Mouse (Mus musculus) C2C12 (cell line): ENCODE measurements at regions not wholly inside any gene's neighbourhood (a gene's known extent, or its start where the extent isn't known, plus 50 kb on each side); places are given as distances from the start of the nearest gene placed in this dataset.

Experiments
- H3K27me3 ChIP-seq: one replicate; pipeline ENCODE4 v1.6.1; 2011; ENCODE audit not compliant: control insufficient read depth, insufficient read depth, insufficient read length
- H3K36me3 ChIP-seq: one replicate; pipeline ENCODE4 v1.6.1; 2011; ENCODE audit not compliant: control insufficient read depth, insufficient read depth
- H3K4me3 ChIP-seq: one replicate; pipeline ENCODE4 v1.5.1; 2011; ENCODE audit warnings: mild to moderate bottlenecking, control low read depth; ENCODE audit not compliant: poor library complexity, insufficient read depth, severe bottlenecking
- H3K79me2 ChIP-seq: one replicate; pipeline ENCODE4 v1.6.1; 2011; ENCODE audit not compliant: control insufficient read depth, insufficient read depth
- H3K79me3 ChIP-seq: one replicate; pipeline ENCODE4 v1.6.1; 2011; ENCODE audit warnings: low read depth, control low read depth
- H3ac ChIP-seq: one replicate; pipeline ENCODE3; 2011; ENCODE audit warnings: low read depth; ENCODE audit not compliant: control insufficient read depth, insufficient read length
- CEBPB ChIP-seq: IDR thresholded peaks from one replicate; pipeline ENCODE4 v1.6.1; 2011; ENCODE audit warnings: low read depth, mild to moderate bottlenecking, control low read depth, moderate library complexity
- CTCF ChIP-seq: IDR thresholded peaks from one replicate; pipeline ENCODE4 v1.5.1; 2011; ENCODE audit not compliant: control insufficient read depth, insufficient read depth, insufficient read length
- FOSL1 ChIP-seq: IDR thresholded peaks from one replicate; pipeline ENCODE4 v1.8.0; 2011; ENCODE audit warnings: mild to moderate bottlenecking, low read length; ENCODE audit not compliant: poor library complexity, insufficient read depth, severe bottlenecking
- MAX ChIP-seq: IDR thresholded peaks from one replicate; pipeline ENCODE4 v1.6.1; 2011; ENCODE audit warnings: mild to moderate bottlenecking, control low read depth
- MYOD1 ChIP-seq: IDR thresholded peaks from one replicate; pipeline ENCODE4 v1.6.1; 2011; ENCODE audit warnings: low read depth; ENCODE audit not compliant: control insufficient read depth, insufficient read length
- MYOG ChIP-seq: IDR thresholded peaks from one replicate; pipeline ENCODE4 v1.6.1; 2011; ENCODE audit not compliant: control insufficient read depth, insufficient read length; ENCODE audit errors: extremely low read depth
- USF1 ChIP-seq: IDR thresholded peaks from one replicate; pipeline ENCODE4 v1.6.1; 2011; ENCODE audit warnings: low read depth, mild to moderate bottlenecking, control low read depth, moderate library complexity

GRCm38 (mm10) chr7:75959903-75960620, 112.0 kb downstream of the Klhl25 start:
- TF ChIP-seq FOSL1 (no peak), CTCF (no peak), MYOD1 (no peak), MAX (no peak), CEBPB (no peak), MYOG (no peak), USF1 (no peak)

GRCm38 (mm10) chr7:75968177-75968576, 120.1 kb downstream of the Klhl25 start:
- Histone ChIP-seq H3K4me3 (no peak overlapping the region), H3K79me3 (no peaks in the 10 kb centered on the region), H3K27me3 (peaks cover 13% of the 10 kb centered on the region), H3ac (no peak overlapping the region), H3K36me3 (no peaks in the 10 kb centered on the region), H3K79me2 (no peaks in the 10 kb centered on the region)
- TF ChIP-seq USF1 (no peak), MYOG (no peak), CTCF (no peak), MYOD1 (no peak), MAX (no peak), FOSL1 (no peak)

More at GRCm38 (mm10) chr7:75959903-75960620, 112.0 kb downstream of the Klhl25 start:
- no peaks in the 10 kb centered on the region for H3K36me3 ChIP-seq
- no peaks in the 10 kb centered on the region for H3K79me3 ChIP-seq
- H3K27me3 ChIP-seq: no peaks in the 10 kb centered on the region
- H3K4me3 ChIP-seq: no peak overlapping the region
- H3ac ChIP-seq: no peak overlapping the region
- no peaks in the 10 kb centered on the region for H3K79me2 ChIP-seq

- H3K36me3 ChIP-seq: no peaks in the 10 kb centered on the region
- no peaks in the 10 kb centered on the region for H3K79me3 ChIP-seq
- H3ac ChIP-seq: no peak overlapping the region
- H3K27me3 ChIP-seq: peaks cover 13% of the 10 kb centered on the region
- no peaks in the 10 kb centered on the region for H3K79me2 ChIP-seq
- TF ChIP-seq MYOG: no peak
- no peak for TF ChIP-seq CEBPB
- TF ChIP-seq MYOD1: no peak
- TF ChIP-seq MAX: no peak
- TF ChIP-seq FOSL1: no peak
- no peak for TF ChIP-seq USF1
- no peak for TF ChIP-seq CTCF
- no peak overlapping the region for H3K4me3 ChIP-seq
Observed at GRCm38 (mm10) chr7:75970914-75971313, 122.8 kb downstream of the Klhl25 start.

GRCm38 (mm10) chr7:75971706-75972105, 123.6 kb downstream of the Klhl25 start:
- Histone ChIP-seq H3K27me3 (peaks cover 13% of the 10 kb centered on the region), H3ac (no peak overlapping the region), H3K36me3 (no peaks in the 10 kb centered on the region), H3K79me2 (no peaks in the 10 kb centered on the region), H3K4me3 (no peak overlapping the region), H3K79me3 (no peaks in the 10 kb centered on the region)
- TF ChIP-seq MYOG (no peak), CTCF (no peak), USF1 (no peak), MYOD1 (no peak), CEBPB (no peak), MAX (no peak), FOSL1 (no peak)

- H3ac ChIP-seq: no peak overlapping the region
- H3K27me3 ChIP-seq: peaks cover 10% of the 10 kb centered on the region
- H3K79me3 ChIP-seq: no peaks in the 10 kb centered on the region
- no peaks in the 10 kb centered on the region for H3K36me3 ChIP-seq
- H3K4me3 ChIP-seq: no peak overlapping the region
- TF ChIP-seq USF1 (no peak), CTCF (no peak), CEBPB (no peak), MYOG (no peak), FOSL1 (no peak), MYOD1 (no peak), MAX (no peak)
- no peaks in the 10 kb centered on the region for H3K79me2 ChIP-seq
Observed at GRCm38 (mm10) chr7:75981560-75981959, 133.4 kb downstream of the Klhl25 start.
